28 mouse cellular contexts compared by ENCODE assay signal in genomic region chr11:63585216-63585869, GRCm38 (mm10).
DNase-seq lines count a peak whose midpoint lies in the region; ATAC-seq lines count a peak whose summit lies in the region.
"Had no signal": no experiment of that assay in that cellular context is flagged by ENCODE, and none has a peak within 500 bp of the region (broad histone marks: within the 10 kb centered on the region; RNA-seq: fewer than 3 reads in every experiment).

No protein-coding gene starts in this region.

- H3K9me3 ChIP-seq in forebrain, embryonic 15.5 days, result no peaks in the 10 kb centered on the region
- no peaks in the 10 kb centered on the region for H3K9me3 ChIP-seq in forebrain, embryonic 10.5 days
- H3K9me3 ChIP-seq: heart, embryonic 15.5 days; kidney, embryonic 15.5 days; limb, embryonic 12.5 days had no signal

- no peak overlapping the region for H3K27ac ChIP-seq in forebrain, embryonic 15.5 days (replicated peaks)
- no peak overlapping the region for H3K27ac ChIP-seq in forebrain, embryonic 10.5 days
- H3K27ac ChIP-seq: heart, embryonic 15.5 days; kidney, embryonic 15.5 days; limb, embryonic 12.5 days; macrophage had no signal

- no peak overlapping the region for H3K9ac ChIP-seq in forebrain, embryonic 15.5 days (replicated peaks)
- H3K9ac ChIP-seq: heart, embryonic 15.5 days; kidney, embryonic 15.5 days; limb, embryonic 12.5 days; liver, postnatal 0 days had no signal

- no peaks in the 10 kb centered on the region for H3K27me3 ChIP-seq in forebrain, embryonic 15.5 days
- H3K27me3 ChIP-seq in forebrain, embryonic 10.5 days (ENCODE audit: poor library complexity, severe bottlenecking), result no peaks in the 10 kb centered on the region
- H3K27me3 ChIP-seq: CH12.LX; kidney, embryonic 15.5 days; limb, embryonic 12.5 days had no signal

- ATAC-seq in forebrain, embryonic 15.5 days (replicated peaks), result peak; percentile 69; the same call in 1 of the 2 replicates
- ATAC-seq in megakaryocyte, adult 5-6 weeks (ENCODE audit: poor library complexity, severe bottlenecking), result no peak
- ATAC-seq: liver, postnatal 0 days; lung, postnatal 0 days; Patski had no signal

- H3K4me3 ChIP-seq in forebrain, embryonic 15.5 days, result no peak overlapping the region
- H3K4me3 ChIP-seq in forebrain, embryonic 10.5 days, result no peak overlapping the region
- H3K4me3 ChIP-seq: heart, embryonic 15.5 days; kidney, embryonic 15.5 days; limb, embryonic 12.5 days had no signal

- H3K4me1 ChIP-seq in forebrain, embryonic 15.5 days, result 0 out of 2 replicates have a peak, but pooled peaks cover 5% of the 10 kb centered on the region
- H3K4me1 ChIP-seq in forebrain, embryonic 10.5 days, result no peaks in the 10 kb centered on the region
- H3K4me1 ChIP-seq: heart, embryonic 15.5 days; kidney, embryonic 15.5 days; limb, embryonic 12.5 days had no signal

- 59% methylated on average over 8 of the region's 8 CpGs for WGBS in forebrain, embryonic 15.5 days
- WGBS in forebrain, embryonic 10.5 days, result 89% methylated on average over 8 of the region's 8 CpGs

- H3K36me3 ChIP-seq in forebrain, embryonic 15.5 days, result no peaks in the 10 kb centered on the region
- no peaks in the 10 kb centered on the region for H3K36me3 ChIP-seq in forebrain, embryonic 10.5 days (replicated peaks)
- H3K36me3 ChIP-seq: G1E; heart, embryonic 15.5 days; kidney, embryonic 15.5 days; limb, embryonic 12.5 days had no signal

- no peak overlapping the region for H3K4me2 ChIP-seq in forebrain, embryonic 15.5 days (replicated peaks)
- H3K4me2 ChIP-seq: heart, embryonic 15.5 days; kidney, embryonic 15.5 days; limb, embryonic 12.5 days; liver, embryonic 11.5 days; midbrain, embryonic 11.5 days had no signal

- intact Hi-C loops in left cerebral cortex, postnatal 4 days (cut with DNase I), result no loop called here
- intact Hi-C loops in left cerebral cortex, postnatal 14 days (cut with DNase I), result no loop called here

- no peak for DNase-seq in forebrain, embryonic 10.5 days (ENCODE audit: extremely low spot score, low spot score)
- peak; percentile 24 for DNase-seq in left cerebral cortex, postnatal 4 days
- DNase-seq in left cerebral cortex, postnatal 14 days (ENCODE audit: low spot score in 2 of 2), result no peak
- DNase-seq in fat pad, adult 2 months (ENCODE audit: extremely low read depth, low read depth, low spot score), result peak; percentile 85
- peak; percentile 26 for DNase-seq in layer of hippocampus, adult 9-11 months
- DNase-seq: adrenal gland, postnatal 36 days; B cell, adult 2 months; cerebellum, adult 2 months; gastrocnemius, postnatal 14 days; heart, postnatal 4 days; kidney, adult 11 months; kidney, postnatal 36 days; liver, postnatal 0 days; right cerebral cortex, postnatal 14 days; spleen, adult 18-20 months; thymus, postnatal 14 days had no signal

Comparison
In these comparisons a context has a peak if more than half of its experiments do, and no peak if none do; other contexts are left out.
1. DNase-seq: peak in left cerebral cortex, postnatal 4 days (single experiment), fat pad, adult 2 months (single experiment) and layer of hippocampus, adult 9-11 months (single experiment); none in forebrain, embryonic 10.5 days (single experiment) and left cerebral cortex, postnatal 14 days (0 of 2).